Mouse (Mus musculus) E14TG2a.4 (cell line): ENCODE data around the gene Lypla2.

Source experiments
- H3K27me3 ChIP-seq: 2 replicates; pipeline ENCODE4 v1.6.1; 2014; ENCODE audit warnings: low read length, control low read depth; ENCODE audit not compliant: insufficient read depth
- H3K36me3 ChIP-seq: 2 replicates; pipeline ENCODE4 v1.6.1; 2014; ENCODE audit warnings: low read length, control low read depth; ENCODE audit not compliant: insufficient read depth
- H3K4me1 ChIP-seq: replicated peaks from 2 replicates; pipeline ENCODE4 v1.6.1; 2014; ENCODE audit warnings: low read depth, low read length, control low read depth
- H3K4me3 ChIP-seq: replicated peaks from 2 replicates; pipeline ENCODE4 v1.5.1; 2014; ENCODE audit warnings: mild to moderate bottlenecking, low read length
- H3K9me3 ChIP-seq: 2 replicates; pipeline ENCODE4 v1.6.1; 2014; ENCODE audit warnings: low read length, control low read depth
- CTCF ChIP-seq: conservative IDR thresholded peaks from 2 replicates; pipeline ENCODE4 v1.5.1; 2014; ENCODE audit warnings: low read length
- NANOG ChIP-seq: IDR thresholded peaks from 2 replicates; pipeline ENCODE4 v1.6.1; 2014; ENCODE audit warnings: borderline replicate concordance, low read length, mixed read lengths
- POU5F1 ChIP-seq: IDR thresholded peaks from 2 replicates; pipeline ENCODE4 v1.6.1; 2014; ENCODE audit warnings: low read length, borderline replicate concordance

The Lypla2 gene

DNA sequence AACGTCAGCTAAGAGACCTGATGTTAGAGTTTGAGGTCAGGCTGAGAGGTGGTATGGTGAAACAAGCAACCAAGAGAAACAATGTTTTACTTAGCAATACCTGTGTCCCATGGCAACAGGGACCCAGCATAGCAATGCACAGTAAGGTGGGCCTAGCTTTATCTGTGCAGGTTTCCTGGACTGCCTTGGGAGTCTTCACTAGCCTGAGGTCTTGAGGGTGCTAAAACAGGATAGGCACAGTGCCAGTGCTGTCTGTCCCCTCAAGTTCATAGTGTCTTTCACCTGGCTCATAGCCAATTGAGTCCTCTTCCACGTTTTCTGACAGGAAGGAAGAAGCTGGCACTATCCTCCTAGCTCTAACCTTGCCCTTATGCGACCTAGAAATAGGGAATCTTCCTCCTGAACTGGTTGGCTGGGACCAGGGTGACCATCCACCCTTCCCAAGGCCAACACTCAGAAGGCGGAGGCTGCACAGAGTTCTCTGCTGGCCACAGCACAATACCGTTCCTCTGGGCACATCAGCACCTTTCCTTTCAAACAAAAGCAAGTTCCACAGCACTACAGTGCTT lies 31.8 kb upstream of the Lypla2 start:
- Histone ChIP-seq H3K4me3 (no peak overlapping the region), H3K9me3 (no peaks in the 10 kb centered on the region), H3K4me1 (0 out of 2 replicates have a peak, but pooled peaks cover 2% of the 10 kb centered on the region), H3K27me3 (no peaks in the 10 kb centered on the region), H3K36me3 (peaks cover 67% of the 10 kb centered on the region)
- TF ChIP-seq NANOG, result no peak
- no peak for TF ChIP-seq POU5F1
- TF ChIP-seq CTCF, result no peak

GRCm38 (mm10) chr4:135995118-135995517 lies 22.7 kb upstream of the Lypla2 start:
- no peaks in the 10 kb centered on the region for H3K4me1 ChIP-seq
- no peaks in the 10 kb centered on the region for H3K36me3 ChIP-seq
- no peak for TF ChIP-seq NANOG
- no peak for TF ChIP-seq POU5F1
- no peak for TF ChIP-seq CTCF
- H3K9me3 ChIP-seq, result peaks cover 11% of the 10 kb centered on the region
- H3K4me3 ChIP-seq, result no peak overlapping the region
- no peaks in the 10 kb centered on the region for H3K27me3 ChIP-seq

GRCm38 (mm10) chr4:135993941-135994340 lies 21.5 kb upstream of the Lypla2 start:
- no peaks in the 10 kb centered on the region for H3K4me1 ChIP-seq
- peaks cover 11% of the 10 kb centered on the region for H3K9me3 ChIP-seq
- no peak overlapping the region for H3K4me3 ChIP-seq
- no peaks in the 10 kb centered on the region for H3K27me3 ChIP-seq
- no peak for TF ChIP-seq CTCF
- TF ChIP-seq POU5F1, result no peak
- no peak for TF ChIP-seq NANOG
- no peaks in the 10 kb centered on the region for H3K36me3 ChIP-seq

GRCm38 (mm10) chr4:135987714-135988113 lies 15.3 kb upstream of the Lypla2 start:
- peak overlapping the region; percentile 99 for H3K4me3 ChIP-seq
- peaks cover 30% of the 10 kb centered on the region for H3K36me3 ChIP-seq
- no peaks in the 10 kb centered on the region for H3K27me3 ChIP-seq
- H3K4me1 ChIP-seq, result peaks cover 31% of the 10 kb centered on the region
- no peak for TF ChIP-seq NANOG
- peaks cover 4% of the 10 kb centered on the region; the same call in 1 of the 2 replicates for H3K9me3 ChIP-seq

DNA sequence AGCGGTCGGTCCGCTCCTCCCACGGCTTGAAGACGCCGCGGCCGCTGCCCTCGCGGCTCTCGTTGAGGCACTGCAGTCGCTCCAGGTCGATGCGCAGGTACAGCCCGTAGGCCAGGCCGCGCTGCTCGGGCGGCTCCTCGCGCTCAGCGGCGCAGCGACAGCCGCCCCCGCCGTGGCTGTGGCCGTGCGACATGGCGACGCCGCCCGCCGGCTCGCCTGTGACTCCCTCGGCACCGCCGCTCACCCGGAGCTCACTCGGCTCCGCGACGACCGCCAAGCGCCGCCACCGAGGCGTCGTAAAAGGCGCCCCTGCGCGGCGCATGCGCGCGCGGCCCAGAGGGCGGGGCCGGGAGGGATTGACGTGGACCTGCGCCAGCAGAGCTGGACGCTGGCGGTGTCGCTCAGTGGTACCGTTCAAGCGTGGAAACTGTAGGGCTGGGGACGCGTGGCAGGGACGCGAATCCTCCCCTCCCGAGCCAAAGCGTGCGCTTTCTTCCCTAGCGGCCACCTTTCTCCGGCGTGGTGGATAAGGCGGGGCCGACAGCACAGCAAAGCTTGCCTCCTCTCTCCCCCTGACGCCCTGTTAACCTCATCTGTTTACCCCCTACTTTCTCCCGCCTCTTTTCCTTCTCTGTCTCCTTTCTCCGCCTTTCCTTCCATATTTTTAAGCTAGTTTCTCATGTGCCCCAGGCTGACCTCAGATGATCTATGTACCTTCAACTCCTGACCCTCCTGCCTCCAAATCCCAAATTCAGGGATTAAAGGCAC lies 14.7 kb upstream of the Lypla2 start, which contains the start of gene Pithd1:
Pithd1 (minus strand) TSS at position 322 of the 768 bp plus-strand sequence.
- TF ChIP-seq POU5F1 (no peak), CTCF (no peak), NANOG (no peak)
- peak within 1 kb of the TSS; percentile 99 for H3K4me3 ChIP-seq
- H3K27me3 ChIP-seq, result no peaks in the 10 kb centered on the region
- peaks cover 4% of the 10 kb centered on the region; the same call in 1 of the 2 replicates for H3K9me3 ChIP-seq
- H3K36me3 ChIP-seq, result peaks cover 32% of the 10 kb centered on the region
- peaks cover 33% of the 10 kb centered on the region for H3K4me1 ChIP-seq

DNA sequence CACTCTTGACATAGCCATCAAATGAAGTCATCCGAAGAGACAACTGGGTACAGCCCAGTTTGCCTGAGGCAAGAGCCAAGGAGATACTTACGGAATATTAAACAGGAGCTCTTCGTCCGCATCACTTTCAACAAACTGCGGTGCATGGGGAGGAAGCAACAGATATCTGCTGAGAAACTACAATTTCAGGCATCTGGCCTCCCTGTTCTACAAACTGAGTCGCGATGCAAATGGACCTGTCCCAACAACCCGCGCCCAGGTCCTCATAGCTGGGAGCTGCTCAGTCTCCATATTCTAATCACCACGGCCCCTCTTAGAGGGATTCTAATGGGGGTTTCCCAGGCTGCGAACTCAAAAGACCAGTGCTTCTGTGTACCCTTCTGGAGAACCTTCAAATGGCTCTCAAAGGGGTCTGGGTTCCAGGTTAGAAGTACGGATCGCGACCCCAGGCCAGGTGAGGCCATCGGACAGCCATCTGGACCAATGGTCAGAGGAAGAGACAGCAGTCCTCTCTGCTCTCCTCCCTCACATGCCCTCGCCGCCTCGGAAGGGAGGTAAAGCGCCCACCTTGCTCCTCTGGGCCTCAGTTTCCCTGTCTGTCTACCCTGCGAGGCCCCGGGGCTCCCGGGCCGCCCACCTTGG lies 14.0 kb upstream of the Lypla2 start:
- H3K27me3 ChIP-seq, result no peaks in the 10 kb centered on the region
- peak overlapping the region; percentile 99 for H3K4me3 ChIP-seq
- H3K4me1 ChIP-seq, result peaks cover 37% of the 10 kb centered on the region
- H3K9me3 ChIP-seq, result peaks cover under 1% of the 10 kb centered on the region; the same call in 1 of the 2 replicates
- H3K36me3 ChIP-seq, result peaks cover 38% of the 10 kb centered on the region
- TF ChIP-seq CTCF (no peak), NANOG (no peak)

DNA sequence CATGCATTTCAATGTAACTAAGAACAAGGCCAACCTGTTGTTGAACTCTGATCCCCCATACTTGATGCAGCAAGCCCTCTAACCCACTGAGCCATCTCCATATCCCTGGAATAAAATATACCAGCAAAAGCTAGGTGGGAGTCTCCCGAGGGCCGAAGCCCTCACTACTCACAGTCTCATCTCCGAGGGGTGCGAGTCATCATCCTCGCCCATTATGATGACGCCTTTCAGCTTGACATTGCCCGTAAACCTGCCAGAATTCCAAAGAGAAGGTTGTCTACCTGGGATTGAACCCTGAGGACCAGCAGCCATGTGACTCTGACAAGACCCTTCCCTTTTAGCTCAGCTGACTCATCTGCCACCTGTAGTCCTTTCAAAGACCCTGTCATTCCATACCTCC lies 13.3 kb upstream of the Lypla2 start:
- no peaks in the 10 kb centered on the region for H3K27me3 ChIP-seq
- H3K9me3 ChIP-seq, result no peaks in the 10 kb centered on the region
- peaks cover 37% of the 10 kb centered on the region for H3K4me1 ChIP-seq
- peaks cover 43% of the 10 kb centered on the region for H3K36me3 ChIP-seq
- H3K4me3 ChIP-seq, result peak overlapping the region; percentile 99
- TF ChIP-seq POU5F1 (no peak), NANOG (no peak), CTCF (no peak)

DNA sequence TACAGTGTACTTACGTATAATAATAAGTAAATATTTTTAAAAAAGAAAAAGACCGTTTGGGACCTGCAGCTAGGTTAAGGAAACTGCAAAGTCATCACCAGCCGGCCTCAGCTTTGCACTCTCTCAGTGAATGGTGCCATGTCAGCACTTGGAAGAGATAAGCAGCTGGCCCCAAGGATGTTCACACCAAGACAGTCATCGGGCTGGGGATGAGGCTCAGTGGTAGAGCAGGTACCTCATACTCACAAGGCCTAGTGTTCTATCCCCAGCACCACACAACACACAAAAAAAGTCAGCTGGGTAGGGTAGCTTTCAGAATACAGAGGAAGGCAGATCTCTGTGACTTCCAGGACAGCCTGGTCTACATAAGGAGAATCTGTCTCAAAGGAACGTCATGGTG lies 12.8 kb upstream of the Lypla2 start:
- peaks cover 37% of the 10 kb centered on the region for H3K4me1 ChIP-seq
- H3K9me3 ChIP-seq, result no peaks in the 10 kb centered on the region
- peaks cover 44% of the 10 kb centered on the region for H3K36me3 ChIP-seq
- no peak for TF ChIP-seq CTCF
- TF ChIP-seq POU5F1, result no peak
- no peak for TF ChIP-seq NANOG
- H3K27me3 ChIP-seq, result no peaks in the 10 kb centered on the region
- H3K4me3 ChIP-seq, result no peak overlapping the region
